Mouse (Mus musculus) embryonic fibroblast, embryonic 13.5 days (primary cell): ENCODE results near the gene Sept12.

ENCODE experiments used
- CTCF ChIP-seq: IDR thresholded peaks from 2 replicates; pipeline ENCODE4 v1.5.1; 2011; ENCODE audit warnings: mild to moderate bottlenecking, control low read depth, low read length, moderate library complexity, borderline replicate concordance; ENCODE audit not compliant: insufficient read depth
- POLR2A ChIP-seq: IDR thresholded peaks from 2 replicates; pipeline ENCODE4 v1.6.1; 2011; ENCODE audit warnings: low read depth, mild to moderate bottlenecking, control low read depth, low read length, moderate library complexity

DNA sequence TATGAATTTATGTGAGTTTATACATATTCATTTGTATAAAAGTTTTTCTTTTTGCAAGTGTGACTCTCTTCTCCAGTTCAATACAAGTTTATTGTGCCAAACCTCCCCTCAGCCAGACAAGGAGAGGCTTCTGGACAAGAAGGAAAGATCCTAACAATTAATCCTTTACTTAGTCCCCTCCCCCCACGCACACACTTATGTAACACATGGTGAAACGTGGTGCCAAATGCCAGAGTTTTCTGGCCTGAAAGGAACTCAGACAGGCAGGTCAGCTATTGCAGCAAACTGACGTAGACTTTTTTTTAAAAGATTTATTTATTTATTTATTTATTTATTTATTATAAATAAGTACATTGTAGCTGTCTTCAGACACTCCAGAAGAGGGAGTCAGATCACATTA lies 3.0 kb upstream of the Sept12 start:
- TF ChIP-seq CTCF (no peak), POLR2A (no peak)
